Mouse (Mus musculus) cerebellum, adult 2 months (tissue): ENCODE measurements around the gene Ndufb5. TPM values are rescaled to one million over a fixed set of nuclear protein-coding genes. Genes with fewer than 3 reads are reported as not detected.

ENCODE experiments used
- DNase-seq, 2 experiments: peaks; one replicate each; pipeline ENCODE4 v3.0.0; 2021
- H3K27ac ChIP-seq: fragments of 200-500 bp; 2 replicates; pipeline ENCODE4 v1.5.1; 2012; ENCODE audit warnings: low read length, control low read depth, inconsistent platforms; ENCODE audit not compliant: insufficient read depth
- H3K27me3 ChIP-seq: fragments of 200-500 bp; 2 replicates; pipeline ENCODE4 v1.6.1; 2012; ENCODE audit warnings: inconsistent platforms, mild to moderate bottlenecking, low read length, moderate library complexity; ENCODE audit not compliant: control insufficient read depth, insufficient read depth
- H3K4me1 ChIP-seq: fragments of 200-500 bp; 2 replicates; pipeline ENCODE4 v1.6.1; 2011; ENCODE audit warnings: low read length; ENCODE audit not compliant: control insufficient read depth, insufficient read depth
- H3K4me3 ChIP-seq: fragments of 200-500 bp; replicated peaks from 2 replicates; pipeline ENCODE3; 2011; ENCODE audit warnings: mild to moderate bottlenecking, low read depth, low read length, control low read depth; ENCODE audit not compliant: insufficient read depth
- CTCF ChIP-seq: fragments of 200-500 bp; IDR thresholded peaks from 2 replicates; pipeline ENCODE4 v1.5.1; 2011; ENCODE audit warnings: low read depth, mild to moderate bottlenecking, control low read depth, low read length, moderate library complexity, borderline replicate concordance; ENCODE audit not compliant: insufficient read depth
- POLR2A ChIP-seq: fragments of 200-500 bp; IDR thresholded peaks from 2 replicates; pipeline ENCODE4 v1.6.1; 2011; ENCODE audit warnings: low read length, control low read depth, borderline replicate concordance; ENCODE audit not compliant: insufficient read depth
- WGBS: fragments of 180-500 bp; shearing (Covaris S2); methylation state at CpG from one replicate; pipeline ENCODE4 v1.1.7; 2018; 5-methylcytosine and 5-hydroxymethylcytosine counted together
- polyA plus RNA-seq: library from polyadenylated mRNA; depleted of rRNA; stranded (reverse); fragments of >200 nt; gene quantifications from 2 replicates; pipeline ENCODE4 v1.2.3, GENCODE M21; 2012; rRNA removed

Ndufb5 gene
- polyA plus RNA-seq, result 427 and 491 TPM in 2 replicates

DNA sequence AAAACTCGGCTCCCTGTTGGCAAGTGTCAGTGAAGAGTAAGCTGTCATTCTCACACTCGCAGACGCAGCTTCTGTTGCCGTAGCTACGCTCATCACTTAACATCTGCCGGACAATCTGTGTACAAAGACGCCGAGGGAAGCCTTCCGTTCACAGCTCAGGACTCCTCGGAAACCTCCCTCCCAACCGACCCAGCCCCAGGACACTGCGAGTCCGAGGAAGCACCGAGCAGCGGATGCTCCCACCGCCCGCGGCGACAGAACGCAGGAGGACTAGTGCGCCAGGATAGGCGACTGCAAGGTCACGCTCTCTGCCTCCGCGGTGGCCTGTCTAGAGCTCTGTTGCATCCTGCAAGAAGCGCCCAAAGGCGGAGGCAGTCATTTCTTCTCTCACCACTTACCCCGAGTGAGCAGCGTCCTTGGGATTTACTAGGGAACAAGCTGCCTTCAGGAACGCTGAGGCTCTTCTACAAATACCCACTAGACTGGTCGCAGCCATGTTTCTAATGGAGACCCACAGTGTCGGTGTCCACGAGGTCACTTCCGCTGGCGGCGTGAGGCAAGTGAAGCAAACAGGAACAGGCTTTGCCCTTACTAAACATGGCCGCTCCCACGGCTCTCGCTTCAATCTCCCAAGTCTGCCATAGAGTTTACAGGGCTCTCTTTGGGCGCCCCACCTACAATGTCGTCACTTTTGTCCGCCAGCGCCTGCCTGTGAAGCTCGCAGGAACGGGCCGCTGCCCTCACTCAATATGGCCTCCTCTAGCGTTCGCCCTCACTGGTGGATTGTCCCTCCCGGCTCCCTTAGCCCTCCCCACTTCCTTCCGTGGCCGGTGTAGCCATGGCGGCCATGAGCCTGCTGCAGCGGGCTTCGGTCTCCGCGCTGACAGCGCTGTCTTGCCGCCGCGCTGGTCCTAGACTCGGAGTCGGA is at the start of gene Ndufb5:
Gene Ndufb5 (plus strand): TSS at position 747 of the 928 bp plus-strand sequence.
- Histone ChIP-seq H3K27ac (peak within 1 kb of the TSS; percentile 91), H3K4me3 (peak within 1 kb of the TSS; percentile 85), H3K27me3 (no peaks in the 10 kb centered on the region), H3K4me1 (peaks cover 7% of the 10 kb centered on the region; the same call in 1 of the 2 replicates)
- under 1% methylated on average over 62 of the region's 62 CpGs for WGBS
- TF ChIP-seq POLR2A, result peak; percentile 89
- TF ChIP-seq CTCF, result no peak
- peak; percentile 99 for DNase-seq

DNA sequence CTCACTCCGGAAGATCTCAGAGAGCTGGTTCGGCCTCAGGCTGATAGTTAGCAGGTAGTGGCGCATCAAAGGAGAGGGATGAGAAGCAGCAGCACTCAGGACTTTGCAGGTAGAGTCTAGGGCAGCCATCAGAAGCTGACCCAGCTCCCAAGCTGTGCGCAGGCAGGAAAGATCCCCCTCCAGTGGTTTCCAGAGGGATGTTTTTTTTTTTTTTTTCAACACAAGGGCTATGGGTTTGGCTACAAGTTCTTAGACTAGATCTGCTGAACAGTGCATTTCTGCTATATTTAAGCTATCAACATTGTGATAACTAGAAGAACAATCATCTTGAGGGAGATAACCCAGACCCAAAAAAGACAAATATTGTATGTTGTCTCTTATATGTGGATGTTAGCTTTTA is 49.6 kb upstream of the Ndufb5 start:
- TF ChIP-seq CTCF (no peak), POLR2A (no peak)
- no peak for DNase-seq
- no peak overlapping the region for H3K4me3 ChIP-seq
- 78% methylated on average over 4 of the region's 4 CpGs for WGBS
- no peaks in the 10 kb centered on the region for H3K27me3 ChIP-seq
- H3K27ac ChIP-seq, result no peak overlapping the region
- no peaks in the 10 kb centered on the region for H3K4me1 ChIP-seq

- no peak for TF ChIP-seq POLR2A
- no peak for TF ChIP-seq CTCF
- H3K27ac ChIP-seq, result no peak overlapping the region
- no peaks in the 10 kb centered on the region for H3K27me3 ChIP-seq
- no peak overlapping the region for H3K4me3 ChIP-seq
- WGBS, result 84% methylated on average over 9 of the region's 9 CpGs
- H3K4me1 ChIP-seq, result no peaks in the 10 kb centered on the region
- no peak for DNase-seq
These were observed 47.2 kb upstream of the Ndufb5 start for GRCm38 (mm10) chr3:32689567-32689999.

- TF ChIP-seq CTCF (no peak), POLR2A (no peak)
- Histone ChIP-seq H3K27ac (no peak overlapping the region), H3K4me3 (no peak overlapping the region), H3K27me3 (no peaks in the 10 kb centered on the region), H3K4me1 (no peaks in the 10 kb centered on the region)
- WGBS, result 87% methylated on average over 3 of the region's 3 CpGs
- no peak for DNase-seq
These were observed 46.8 kb upstream of the Ndufb5 start for GRCm38 (mm10) chr3:32690008-32690407.

DNA sequence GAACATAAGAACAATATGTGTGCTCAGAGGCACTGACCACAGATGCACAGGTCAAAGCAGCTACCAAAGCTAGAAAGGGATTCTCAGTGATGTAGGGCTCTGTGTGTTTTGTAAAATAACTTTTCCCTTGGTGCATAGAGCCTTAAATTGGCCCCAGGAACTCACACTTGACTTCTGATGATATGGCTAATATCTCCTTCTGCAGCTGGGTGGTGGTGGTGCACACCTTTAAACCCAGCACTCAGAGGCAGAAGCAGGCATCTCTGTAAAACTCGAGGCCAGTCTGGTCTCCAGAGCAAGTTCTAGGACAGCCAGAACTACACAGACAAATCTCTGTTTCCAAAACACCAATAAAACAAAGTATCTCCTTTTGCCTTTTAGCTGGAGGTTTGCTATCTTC is 45.9 kb upstream of the Ndufb5 start:
- no peaks in the 10 kb centered on the region for H3K4me1 ChIP-seq
- WGBS, result 38% methylated on average over 1 of the region's 1 CpGs

GRCm38 (mm10) chr3:32691841-32692240 is 44.9 kb upstream of the Ndufb5 start:
- Histone ChIP-seq H3K4me3 (no peak overlapping the region), H3K27ac (no peak overlapping the region), H3K27me3 (no peaks in the 10 kb centered on the region), H3K4me1 (no peaks in the 10 kb centered on the region)
- TF ChIP-seq POLR2A (no peak), CTCF (no peak)
- DNase-seq, result no peak
- WGBS, result 78% methylated on average over 5 of the region's 5 CpGs

More for the DNA sequence above, 45.9 kb upstream of the Ndufb5 start:
- H3K4me3 ChIP-seq, result no peak overlapping the region
- H3K27me3 ChIP-seq, result no peaks in the 10 kb centered on the region
- DNase-seq, result no peak
- TF ChIP-seq POLR2A (no peak), CTCF (no peak)
- H3K27ac ChIP-seq, result no peak overlapping the region

DNA sequence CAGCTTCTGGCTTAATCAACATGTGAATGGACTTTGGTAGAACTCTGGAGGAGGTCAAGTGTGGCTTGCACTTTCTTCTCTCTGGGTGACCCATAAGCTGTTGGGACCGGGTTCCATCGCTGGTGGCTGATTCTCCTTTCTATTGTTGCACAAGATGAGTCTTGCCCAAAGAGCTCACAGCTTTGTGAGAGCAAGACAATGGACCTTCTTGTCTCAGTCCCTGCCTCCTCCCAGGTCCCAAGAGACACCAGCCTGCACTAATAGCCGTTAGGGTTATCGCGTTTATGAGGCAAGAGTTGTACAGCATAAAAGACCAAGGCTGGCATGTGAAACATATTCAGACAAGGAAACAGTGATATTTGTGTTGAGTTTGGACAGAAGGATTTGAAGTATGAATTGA is 42.6 kb upstream of the Ndufb5 start:
- H3K4me1 ChIP-seq, result no peaks in the 10 kb centered on the region
- TF ChIP-seq POLR2A (no peak), CTCF (no peak)
- WGBS, result 44% methylated on average over 5 of the region's 5 CpGs
- H3K27ac ChIP-seq, result no peak overlapping the region
- H3K27me3 ChIP-seq, result no peaks in the 10 kb centered on the region
- no peak overlapping the region for H3K4me3 ChIP-seq
- no peak for DNase-seq
